Mouse (Mus musculus) spleen, postnatal 14 days (tissue): ENCODE data around the gene Slc2a3.
"Not testable (repeated sequence)": the region's sequence is repeated elsewhere in the genome, so short reads cannot be mapped to it uniquely, and the experiment has no call there.

Source experiments
- DNase-seq, 2 experiments: peaks; one replicate each; pipeline ENCODE4 v3.0.0; 2021 to 2022; ENCODE audit warnings: low spot score in 2 of 2

The Slc2a3 gene

DNA sequence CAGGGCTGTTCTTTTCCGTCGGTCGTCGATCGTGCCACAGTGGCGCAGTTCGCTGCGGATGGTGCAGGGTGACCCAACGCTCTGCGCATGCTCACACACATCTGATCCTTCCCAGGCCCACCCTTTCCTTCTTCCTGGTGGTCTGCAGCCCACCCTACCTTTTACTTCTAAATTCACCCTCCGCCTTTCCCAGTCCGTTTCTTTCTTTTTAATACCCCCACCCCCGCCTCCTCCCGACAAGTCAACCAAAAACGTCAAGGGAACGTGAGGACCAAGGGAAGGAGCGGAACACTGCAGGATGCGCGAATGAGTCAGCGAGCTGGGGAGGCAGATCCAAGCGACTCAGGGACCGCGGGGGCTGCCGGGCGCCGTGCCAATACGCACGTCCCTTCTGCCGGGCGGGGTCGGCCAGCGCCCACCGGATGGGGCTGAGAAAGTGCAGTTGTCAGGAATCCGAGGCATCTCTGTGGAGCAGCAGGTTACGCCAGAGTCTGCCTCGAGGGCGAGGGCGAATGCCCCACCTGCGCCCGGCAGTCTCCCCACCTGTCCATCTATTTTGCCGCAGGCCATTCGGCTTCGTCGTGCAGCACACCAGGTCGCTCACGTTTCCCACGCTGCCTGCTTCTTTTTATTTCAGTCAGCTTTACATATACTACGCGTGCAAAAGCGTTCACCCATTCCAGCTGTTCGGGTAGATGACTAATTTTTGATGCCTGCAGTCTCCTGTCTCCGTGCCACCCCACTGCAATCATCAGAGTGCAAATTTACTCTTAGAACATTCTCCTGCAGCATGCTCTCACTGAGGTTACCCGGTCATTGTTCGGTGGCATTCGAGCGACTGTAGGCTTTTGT, 36.8 kb downstream of the Slc2a3 start:
- DNase-seq = no peak

DNA sequence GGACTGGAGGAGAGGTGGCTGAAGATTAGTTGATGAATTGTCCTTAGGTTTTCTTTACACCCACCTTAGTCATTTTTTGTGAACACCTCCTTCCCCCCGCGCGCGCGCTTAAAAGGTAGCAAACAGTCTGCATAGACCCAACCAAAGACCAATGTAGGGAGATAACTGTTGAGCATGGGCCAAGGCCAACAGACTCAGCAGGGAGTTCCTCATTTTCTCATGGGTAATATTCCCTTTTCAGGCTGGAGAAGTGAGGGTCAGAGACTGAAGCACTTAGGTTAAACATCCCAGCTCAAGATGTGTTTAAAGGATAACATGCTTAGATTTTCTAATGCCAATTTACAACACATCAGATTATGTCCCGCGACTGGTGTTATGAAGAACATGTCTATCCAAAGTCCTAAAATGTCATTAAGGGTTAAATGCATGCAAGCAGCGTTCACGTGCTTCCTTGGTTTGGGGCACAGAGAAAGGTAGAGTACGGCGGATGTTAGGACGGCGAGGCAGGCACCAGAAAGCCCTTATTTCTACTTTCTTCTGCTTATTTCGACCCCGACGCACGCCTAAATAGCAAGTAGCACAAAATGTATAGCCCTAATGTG, 37.5 kb downstream of the Slc2a3 start:
- no peak for DNase-seq

DNA sequence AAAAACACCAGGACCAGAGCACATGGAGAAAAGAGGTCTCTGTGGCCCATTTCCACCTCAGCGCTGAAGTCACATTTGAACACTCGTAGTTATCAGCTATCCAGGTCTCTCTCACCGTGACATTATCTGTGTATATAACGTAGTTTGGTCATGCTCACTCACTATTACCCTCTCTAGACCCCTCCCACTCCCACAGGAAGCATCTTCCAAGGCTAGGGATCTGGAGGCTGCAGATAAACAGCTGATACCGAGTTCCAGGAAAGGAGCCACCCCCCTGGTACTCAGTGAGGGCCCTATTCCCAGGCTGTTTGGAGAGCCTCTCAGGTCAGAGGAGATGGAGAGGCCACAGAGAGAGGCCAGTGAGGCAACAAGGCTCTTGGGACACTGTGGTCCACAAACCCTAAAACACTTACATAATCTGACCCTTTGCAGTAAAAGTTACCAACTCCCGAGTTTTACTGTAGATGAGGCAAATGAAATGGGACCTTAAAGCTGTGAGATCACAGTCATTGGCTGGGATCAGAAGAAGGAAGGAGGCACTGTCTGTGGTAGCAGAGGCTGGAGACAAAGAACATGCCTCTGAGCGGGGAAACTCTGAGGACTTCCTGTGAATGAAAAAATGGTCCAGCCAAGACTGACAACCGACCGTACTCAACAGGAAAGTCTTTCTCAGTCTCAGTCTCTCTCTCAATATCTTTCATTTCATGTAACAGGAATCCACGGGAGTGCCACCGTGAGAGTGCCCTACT, 38.3 kb downstream of the Slc2a3 start:
- DNase-seq = no peak

DNA sequence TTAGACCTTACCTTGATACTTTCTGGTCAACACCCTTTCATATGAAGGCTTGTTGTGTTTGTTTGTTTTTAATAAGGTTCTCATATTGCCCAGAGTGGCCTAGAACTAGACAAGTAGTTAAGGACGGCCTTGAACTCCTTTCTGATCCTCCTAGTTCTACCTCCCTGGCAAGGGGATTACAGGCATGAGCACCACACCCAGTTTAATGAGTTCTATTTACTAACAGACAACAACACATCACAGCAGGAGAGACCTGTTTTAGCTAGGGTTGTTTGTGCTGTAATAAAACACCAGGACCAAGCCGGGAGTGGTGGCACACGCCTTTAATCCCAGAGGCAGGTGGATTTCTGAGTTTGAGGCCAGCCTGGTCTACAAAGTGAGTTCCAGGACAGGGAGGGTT, 39.0 kb downstream of the Slc2a3 start:
- no peak for DNase-seq

DNA sequence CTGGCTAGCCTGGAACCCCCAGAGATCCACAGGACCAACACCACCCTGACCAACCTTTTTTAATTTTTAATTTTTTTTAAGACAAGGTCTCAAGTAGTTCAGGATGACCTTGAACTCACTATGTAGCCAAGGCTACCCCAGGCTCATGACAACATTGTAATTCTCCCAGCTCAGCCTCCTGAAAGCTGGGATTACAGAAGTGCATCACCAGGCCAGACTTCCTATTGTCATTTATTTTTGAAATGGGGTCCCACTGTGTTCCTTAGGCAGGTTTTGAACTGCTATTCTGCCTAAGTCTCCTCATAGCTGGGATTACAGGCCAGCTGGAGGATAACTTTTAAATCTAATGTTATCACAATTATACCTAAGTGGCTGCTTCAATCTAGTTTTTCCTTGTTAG, 39.5 kb downstream of the Slc2a3 start:
- no peak for DNase-seq

DNA sequence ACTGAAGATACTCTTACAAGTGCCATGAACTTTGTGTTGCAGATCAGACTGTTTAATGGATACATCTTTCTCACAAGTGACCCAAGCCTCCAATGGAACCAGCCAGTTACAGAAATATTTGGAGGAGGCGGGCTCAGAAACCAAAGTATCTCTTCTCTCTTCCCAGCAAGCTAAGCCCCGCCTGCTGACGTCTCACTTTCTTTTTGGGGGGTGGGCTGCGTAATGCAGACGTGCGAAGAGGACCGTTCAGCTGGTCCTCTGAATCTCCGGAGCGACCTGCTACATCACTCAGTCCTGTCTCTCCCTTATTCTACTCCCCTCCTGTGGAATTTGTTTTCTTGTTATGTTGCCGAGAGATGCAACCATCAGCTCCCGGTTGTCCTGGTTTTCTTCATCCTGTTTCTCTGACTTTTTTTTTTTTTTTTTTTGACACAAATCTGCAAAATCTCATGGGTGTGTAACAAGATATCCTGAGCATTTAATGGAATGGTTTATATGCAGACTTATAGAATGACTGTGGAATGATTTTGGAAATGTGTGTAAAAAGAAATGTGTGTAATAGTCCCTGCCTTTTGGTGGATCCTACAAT, 40.3 kb downstream of the Slc2a3 start:
- no peak for DNase-seq

DNA sequence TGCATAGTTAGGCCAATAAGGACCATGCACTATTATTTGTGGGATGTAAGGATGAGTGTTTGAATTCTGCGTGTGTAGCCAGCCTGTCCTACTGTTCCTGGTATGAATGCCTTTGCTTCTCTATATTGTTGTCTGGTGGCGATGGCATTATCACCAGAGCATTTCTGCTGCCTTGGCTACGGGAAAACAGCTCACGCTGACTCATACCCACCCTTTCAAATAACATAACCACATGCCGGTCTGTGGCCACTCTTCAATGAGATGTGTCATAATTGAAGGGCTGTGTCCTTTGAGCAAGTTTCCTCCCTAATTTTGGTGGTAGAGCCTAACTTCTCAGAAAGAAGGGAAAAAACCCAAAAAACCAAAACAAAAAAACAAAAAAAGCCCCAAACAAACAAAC, 42.7 kb downstream of the Slc2a3 start:
- DNase-seq = no peak

DNA sequence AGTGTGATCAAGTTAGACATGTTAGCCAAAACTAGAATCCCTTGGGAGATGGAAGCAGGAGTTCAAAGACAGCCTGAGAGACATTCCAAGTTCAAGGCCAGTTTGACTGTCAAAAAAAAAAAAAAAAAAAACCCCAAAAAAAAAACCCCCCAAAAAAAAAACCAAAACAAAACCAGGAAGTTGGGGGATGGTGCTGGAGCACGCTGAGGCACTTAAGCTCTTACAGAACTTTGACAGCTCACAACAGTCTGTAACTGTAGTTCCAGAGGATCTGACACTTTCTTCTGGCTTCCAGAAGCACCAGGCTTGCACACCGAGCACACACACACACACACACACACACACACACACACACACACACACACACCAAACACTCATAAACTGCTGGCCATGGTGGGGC, 45.5 kb downstream of the Slc2a3 start:
- DNase-seq = no peak

DNA sequence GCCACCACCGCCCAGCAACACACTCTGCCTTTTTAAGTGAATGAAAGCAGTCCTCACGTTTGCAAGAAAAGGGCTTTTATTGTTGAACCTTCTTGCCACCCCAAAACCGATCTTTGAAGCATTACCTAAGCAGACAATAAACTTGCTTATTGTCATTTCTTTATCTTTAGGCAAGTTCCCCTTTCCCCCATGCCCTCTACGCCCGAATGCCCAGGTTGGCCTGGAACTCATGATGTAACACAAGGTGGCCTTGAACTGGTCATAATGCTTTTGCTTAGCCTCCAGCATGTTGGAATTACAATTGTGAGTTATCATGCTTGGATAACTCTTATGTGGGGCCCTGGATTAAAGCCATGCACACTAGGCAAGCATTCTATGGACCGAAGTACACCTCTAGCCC, 50.9 kb downstream of the Slc2a3 start:
- no peak for DNase-seq

DNA sequence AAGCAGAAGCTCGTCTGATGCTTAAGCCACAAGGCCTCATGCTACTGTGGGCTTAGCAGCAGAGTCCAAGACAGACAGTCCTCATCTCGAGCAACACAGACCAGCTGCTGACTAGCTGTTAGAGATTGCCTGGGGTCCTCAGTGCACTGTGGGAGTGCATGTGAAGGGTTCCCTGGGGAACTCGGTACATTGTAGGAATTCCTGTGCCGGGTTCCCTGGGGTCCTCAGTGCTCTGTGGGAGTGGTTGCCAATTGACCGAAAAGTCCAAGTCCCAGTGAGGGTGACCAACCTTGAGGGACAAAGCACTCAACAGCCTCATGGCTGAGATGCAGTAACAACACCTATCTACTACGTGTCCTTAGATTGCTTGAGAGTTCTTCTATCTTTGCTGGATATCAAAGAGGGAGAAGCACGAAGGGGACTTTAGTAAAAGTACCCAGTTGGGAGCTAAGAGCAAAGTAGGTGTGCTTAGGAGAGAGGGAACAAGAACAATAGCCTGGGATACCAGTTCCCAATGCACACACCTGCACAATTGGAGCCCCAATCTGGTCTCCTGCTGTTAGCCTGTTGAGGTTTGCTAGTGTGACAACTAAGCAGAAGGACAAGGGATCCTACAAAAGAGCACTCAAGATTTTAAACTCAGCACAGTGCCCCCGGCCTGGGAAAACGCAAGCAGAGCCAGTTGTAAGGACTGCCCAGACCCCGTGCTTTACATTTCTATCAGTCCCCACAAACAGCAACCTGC, 56.8 kb downstream of the Slc2a3 start:
- DNase-seq = no peak

DNA sequence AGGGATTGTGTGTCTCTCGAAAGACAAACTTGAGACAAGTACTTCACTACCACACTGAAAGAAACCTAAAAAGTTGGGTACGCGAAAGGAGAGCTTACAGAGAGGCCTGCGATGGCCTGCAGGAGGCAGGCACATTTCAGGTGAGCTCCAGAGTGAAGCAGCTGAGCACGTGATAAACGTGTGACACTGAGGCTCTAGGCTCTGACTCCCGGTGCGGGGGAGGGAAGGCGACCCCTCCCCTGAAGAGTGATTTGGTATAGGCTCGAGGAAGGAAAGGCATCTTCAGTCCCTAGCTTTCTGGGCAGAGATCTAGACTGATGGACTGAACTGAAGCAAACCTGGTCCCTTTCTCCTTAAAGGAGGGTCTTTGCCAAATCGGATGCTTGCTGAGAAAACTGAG, 58.1 kb downstream of the Slc2a3 start:
- DNase-seq = no peak

DNA sequence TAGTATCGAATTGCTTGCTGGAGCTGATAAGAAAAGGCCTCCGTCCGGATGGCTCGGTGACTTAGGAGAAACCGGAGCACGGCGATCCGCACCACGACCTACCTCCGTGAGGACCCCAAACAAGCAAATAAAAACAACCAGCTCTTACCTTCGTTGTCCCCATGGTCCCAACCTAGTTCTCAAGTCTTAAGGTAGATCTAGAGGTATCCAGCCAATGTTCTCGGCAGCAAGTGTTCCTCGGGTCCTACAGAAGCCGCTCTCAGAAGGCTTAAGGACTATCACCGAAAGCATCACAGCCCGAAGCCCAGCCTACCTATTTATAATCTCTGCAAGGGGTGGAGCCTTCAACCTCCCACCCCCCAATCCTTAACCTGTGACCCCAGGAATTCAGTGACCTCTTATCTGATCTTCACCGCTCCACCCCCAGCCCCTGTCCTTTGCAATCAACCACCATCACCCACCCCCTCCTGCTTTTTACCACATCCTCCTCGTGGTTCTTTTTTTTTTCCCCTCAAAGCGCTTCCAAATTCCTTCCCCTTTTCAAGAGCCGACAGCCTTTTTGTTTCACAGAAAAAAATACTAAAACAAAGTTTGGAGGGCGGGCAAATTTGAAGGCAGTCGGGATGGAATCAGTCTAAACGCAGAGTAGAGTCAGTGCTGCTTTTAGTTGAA, 59.1 kb downstream of the Slc2a3 start:
- DNase-seq = no peak

DNA sequence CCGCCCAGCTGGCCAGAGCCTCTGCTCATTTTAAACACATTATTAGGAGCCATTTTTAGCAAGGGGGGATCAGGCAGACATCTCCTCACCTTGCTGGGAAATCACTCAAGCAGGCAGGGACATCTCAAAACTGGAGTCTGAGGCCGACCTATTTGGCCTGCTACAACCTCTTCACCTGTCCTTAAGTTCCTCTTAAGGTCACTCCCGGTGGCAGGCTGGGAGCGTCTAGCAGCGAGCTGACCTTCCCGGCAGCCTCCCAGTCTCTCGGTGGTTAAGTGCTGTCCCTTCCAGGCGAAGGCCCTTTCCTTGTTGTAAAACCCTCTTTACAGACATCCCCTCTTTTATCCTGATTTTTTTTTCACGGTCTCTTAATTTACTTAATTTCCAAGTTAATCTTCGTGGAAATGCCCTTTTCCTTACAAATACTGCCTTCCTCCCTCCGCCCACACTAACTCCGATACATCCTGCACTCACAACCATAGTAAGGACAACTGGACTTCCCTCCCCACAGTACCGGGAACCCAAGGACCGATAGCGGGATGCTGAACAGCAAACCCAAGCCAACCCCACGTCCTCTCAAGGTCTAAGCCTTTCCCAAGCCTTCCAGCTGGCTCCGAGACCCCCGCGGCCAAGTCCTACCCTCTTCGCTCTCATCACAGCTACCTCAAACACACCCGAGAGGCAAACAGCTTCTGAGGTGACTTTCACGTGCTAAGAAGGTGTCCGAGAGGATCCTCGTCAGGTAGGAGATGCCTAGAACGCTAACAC, 59.8 kb downstream of the Slc2a3 start:
- no peak for DNase-seq

DNA sequence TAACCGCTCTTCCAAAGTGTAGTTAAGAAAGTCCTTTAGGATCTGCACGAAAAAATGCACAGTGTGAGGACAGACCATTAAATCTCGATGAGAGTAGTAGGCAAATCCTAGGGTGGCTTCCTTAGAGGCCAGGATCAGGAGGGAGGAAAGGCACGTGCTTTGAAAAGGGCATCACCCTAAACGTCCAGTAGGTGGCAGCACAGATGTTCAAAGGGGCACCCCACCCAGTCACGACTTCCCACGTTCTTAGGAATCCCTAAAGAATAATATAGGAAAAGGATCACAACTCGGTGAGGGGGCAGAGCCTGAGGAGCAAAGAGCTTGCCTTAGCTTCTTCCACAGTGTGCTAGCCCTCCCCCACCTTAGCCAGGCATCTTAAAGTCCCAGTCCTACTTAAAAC, 61.5 kb downstream of the Slc2a3 start:
- DNase-seq = peak; percentile 34 to 46

DNA sequence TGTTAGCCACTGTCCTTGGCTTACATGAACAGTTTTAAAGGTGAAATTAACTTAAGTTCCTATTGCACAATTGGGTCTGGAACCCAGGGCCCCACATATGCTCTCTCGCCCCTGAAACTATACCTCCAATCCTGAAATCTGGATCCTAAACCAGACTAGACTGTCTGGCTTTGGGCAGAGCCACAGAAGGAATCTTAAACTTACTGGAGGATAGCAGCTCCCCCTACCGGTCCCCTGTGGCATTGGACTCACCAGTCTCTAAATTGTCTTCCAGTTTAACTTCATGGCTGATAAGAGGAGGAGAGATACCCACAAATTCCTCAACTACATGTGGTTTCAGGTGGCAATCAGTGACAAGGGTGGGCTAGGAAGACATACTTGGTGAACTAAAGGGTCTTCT, 81.5 kb downstream of the Slc2a3 start:
- DNase-seq = peak in 1 of 2 experiments; percentile 41

DNA sequence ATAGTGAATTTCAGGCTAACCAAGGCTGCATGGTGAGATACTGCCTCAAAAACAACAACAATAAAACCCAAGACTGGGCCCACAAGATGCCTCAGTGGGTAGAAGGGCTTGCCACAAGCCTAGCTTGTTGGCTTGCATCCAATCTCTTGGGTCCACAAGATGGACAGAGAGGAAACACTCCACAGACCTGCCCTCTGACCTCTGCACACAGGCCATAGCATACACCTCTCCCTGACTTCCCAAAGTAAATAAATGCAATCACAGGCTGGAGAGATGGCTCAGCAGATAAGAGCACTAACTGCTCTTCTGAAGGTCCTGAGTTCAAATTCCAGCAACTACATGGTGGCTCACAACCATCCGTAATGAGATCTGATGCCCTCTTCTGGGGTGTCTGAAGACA, 83.2 kb downstream of the Slc2a3 start:
- not testable (repeated sequence) for DNase-seq

DNA sequence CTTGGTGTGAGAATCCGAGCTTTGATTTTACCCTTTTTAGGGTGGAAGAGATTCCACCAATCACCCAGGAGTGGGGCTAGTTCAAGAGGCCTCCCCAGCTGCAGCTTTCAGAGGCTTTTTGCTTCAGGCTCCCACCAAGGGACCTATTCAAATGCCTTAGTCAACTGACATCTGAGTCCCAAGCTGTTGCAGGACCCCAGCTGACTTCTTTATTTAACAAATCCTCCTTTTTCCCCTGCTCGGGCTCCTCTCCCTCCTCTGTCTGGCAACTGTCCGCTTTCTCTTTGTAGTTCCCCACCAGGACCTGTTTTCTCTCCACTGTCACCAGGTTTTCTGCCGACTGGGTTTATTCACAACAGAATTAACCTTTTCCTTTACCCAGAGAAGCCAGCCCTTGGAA, 85.6 kb downstream of the Slc2a3 start:
- no peak for DNase-seq

DNA sequence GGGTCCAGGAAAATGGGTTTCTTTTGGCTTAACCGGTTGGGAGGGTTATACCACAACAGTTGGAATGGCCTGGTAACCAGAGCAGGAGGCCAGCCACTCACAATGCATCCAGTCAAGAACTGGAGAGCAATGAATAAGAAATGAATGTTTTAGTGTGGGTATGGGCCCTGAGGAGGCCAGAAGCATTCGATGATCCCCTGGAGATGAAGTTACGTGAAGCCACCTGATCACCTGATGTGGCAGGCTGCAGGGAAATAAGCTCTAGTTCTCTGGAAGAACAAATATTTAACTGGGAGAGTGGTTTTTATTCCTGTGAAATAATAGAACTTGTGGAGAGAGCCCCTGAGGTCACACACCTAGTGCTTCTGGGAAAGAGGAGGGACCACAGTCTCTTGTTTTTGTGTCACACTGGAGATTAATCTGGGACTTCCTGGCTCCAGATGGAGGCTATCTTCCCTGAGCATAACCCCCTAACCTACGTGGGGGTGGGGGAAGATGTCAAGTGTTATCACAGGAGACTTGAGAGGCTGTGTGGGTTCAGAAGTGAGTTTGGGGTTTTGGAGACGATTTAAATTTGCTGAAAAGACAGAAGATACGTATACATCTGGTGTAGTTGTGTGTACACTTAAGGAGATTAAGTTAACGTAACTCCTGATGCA, 86.6 kb downstream of the Slc2a3 start:
- DNase-seq = no peak

DNA sequence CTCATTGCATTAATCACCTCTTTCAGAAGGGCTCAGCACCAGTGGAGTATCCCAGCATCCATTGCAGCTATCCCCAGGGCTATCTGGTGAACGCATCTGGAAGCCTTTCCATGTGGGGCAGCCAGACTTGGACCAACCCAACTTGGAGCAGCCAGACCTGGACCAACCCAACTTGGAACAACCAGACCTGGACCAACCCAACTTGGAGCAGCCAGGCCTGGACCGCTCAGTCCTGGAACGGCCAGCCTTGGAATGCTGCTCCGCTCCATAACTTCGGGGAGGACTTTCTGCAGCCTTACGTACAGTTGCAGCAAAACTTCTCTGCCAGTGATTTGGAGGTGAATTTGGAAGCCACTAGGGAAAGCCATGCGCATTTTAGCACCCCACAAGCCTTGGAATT, 88.3 kb downstream of the Slc2a3 start:
- DNase-seq = not testable (repeated sequence)

DNA sequence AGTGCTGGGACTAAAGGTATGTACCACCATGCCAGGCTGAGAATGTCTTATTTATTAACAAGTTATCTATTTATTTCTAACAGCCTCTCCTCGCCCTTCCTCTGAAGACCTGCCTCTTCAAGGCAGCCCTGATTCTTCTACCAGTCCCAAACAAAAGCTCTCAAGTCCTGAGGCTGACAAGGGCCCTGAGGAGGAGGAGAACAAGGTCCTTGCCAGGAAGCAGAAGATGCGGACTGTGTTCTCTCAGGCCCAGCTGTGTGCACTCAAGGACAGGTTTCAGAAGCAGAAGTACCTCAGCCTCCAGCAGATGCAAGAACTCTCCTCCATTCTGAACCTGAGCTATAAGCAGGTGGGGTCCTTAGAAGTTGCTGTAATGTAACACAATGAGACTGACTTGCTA, 90.0 kb downstream of the Slc2a3 start:
- no peak for DNase-seq
